Mouse (Mus musculus): ENCODE measurements at regions not wholly inside any gene's neighbourhood (a gene's known extent, or its start where the extent isn't known, plus 50 kb on each side); places are given as distances from the start of the nearest gene placed in this dataset.

DNA sequence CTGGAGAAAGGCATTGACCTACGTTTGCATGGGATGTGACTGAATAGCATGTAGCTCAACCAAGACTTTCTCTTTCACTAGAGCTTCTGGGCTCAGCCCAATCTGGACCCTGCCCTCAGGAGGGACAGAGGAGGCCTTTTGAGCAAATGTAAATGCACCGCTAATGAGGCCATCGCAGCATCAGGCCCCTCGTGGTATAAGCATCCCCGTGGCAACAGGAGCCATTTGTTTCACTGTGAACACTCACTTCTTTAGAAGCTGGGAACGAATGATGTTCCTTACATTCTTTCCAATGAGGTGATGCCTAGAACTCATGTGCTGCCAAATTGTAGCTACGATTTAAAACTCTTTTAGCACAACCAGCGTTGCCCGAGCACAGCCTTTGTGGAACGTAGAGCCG is 279.0 kb upstream of the Gjb5 start:
- no peak for DNase-seq (ENCODE audit: low read depth)

DNA sequence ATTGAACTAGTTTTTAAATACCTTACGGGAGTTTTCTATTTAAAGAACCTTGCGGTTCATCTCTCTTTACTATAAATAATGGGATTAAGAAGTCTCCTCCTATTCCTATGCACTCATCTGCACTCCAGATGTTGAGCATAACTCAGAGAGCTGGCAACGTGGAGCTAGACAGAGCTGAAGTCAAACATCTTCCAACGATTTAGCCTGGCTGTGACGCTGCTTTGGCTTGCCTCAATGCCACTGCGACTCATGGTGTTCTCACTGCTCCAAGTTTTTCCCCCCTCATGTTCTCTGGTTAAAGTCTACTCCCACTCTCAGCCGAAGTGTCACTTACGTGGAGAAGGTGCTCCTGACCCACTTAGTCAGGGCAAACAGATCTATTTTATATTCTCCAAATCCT is 277.3 kb upstream of the Gjb5 start:
- no peak for DNase-seq (ENCODE audit: low read depth)

DNA sequence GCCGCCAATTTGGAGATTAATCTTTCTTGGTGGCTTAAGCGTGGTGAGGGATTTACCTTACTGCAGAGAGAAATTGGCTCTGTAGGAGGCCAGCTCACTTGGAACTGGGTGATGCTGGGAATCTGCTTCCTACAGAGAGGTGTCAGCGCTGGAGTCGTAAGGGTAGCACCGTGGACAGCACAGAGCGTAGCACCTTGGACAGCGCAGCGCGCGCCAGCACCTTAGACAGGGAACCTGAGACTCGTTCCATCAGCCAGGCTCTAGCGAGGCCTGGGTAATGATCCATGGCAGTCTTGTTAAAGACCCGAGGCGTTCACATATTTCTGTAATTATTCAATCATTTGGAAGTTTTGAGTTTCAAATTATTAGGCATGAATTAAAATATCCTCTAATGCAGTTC is 261.9 kb upstream of the Gjb5 start:
- no peak for DNase-seq (ENCODE audit: low read depth)

DNA sequence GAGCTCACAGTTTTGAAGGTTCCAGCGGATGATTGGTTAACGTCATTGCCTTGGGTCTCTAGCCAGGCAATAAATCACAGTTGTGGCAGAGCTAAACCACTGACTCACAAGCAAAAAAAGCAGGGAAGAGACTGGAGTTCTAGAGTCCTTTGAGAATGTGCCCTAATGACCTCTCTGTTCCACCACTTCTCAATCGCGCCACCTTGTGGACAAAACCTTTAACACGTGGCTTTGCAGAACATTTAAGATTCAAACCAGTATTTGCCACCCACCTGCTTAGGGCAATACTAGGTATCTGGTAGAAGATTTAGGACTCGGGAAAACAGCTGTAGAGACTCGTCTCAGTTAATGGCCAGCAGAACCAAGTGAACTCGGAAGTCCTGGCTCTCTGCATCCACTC is 254.8 kb upstream of the Gjb5 start:
- no peak for DNase-seq (ENCODE audit: low read depth)

DNA sequence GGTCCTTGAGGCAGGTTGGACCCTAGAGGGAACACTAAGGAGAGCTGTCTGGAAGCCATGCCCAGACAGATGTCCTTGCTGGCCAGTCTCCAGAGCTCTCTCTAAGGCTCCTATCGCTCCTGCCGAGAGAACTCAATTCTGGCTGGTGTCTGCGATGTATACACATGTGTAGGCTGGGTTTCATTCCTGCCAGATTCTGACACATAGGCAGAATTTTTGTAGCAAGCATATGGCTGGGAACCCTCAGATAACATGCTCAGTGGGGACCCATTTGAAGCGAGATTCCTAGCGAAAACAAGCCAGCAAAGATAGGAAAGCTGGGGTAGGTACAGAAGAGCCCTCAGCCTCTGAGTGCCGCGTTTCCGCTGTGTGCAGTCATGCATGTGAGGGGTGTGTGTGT is 242.9 kb upstream of the Gjb5 start:
- no peak for DNase-seq (ENCODE audit: low read depth)

DNA sequence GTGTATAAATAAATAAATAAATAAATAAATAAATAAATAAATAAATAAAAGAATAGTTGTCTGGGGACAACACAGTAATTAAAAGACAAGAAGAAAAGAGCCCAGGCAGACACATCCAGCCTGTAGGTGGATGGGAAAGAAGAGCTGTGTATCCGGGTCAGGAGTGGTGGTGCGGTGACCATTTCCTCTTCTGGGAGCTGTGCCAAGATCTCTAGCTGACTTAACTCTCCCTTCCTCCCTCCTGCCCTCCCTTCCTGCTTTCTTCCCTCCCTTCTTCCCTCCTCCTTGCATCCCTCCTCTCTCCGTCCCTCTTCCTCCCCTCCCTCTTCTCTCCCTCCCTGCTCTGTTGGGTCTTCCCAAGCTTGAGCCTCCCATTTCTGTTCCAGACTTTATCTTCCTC is 240.6 kb upstream of the Gjb5 start:
- DNase-seq (ENCODE audit: low read depth): no peak

DNA sequence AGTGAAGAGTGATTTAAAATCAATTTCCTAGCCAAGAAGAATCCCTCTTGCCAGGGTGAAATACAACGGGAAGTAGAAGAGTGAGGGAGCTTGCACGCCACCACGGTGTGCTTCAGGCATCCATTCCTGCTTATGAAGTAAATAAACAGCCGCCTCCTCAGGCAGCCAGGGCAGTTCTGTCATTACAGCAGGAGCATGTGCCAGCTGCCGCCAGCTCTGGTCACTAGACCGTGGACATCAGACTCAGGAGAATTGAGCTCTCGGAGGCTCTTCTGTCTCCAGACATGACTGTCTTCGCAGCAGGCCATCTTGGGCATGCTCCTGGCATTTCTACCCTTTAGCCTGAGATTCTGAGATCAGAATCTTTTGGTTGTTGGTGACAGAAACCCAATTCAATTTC is 236.1 kb upstream of the Gjb5 start:
- no peak for DNase-seq (ENCODE audit: low read depth)

DNA sequence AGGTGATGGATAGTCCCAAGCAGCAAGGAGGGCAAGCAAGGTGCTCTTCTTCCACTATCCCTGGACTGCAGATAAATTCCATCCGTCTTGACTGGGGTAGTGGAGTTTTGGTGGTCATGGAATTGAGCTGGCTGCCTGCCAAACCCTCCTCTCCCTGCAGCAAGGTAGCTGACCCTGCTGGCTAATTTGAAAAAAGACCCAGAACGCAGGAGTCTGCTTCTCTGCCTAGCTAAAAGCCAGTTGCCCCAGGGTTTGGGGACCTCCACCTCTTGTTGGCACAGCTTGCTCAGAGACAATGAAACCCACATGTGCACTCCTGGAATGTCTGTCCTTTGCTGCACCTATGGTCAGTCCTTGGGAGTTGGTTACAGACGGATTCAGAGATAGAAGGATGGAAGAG is 233.6 kb upstream of the Gjb5 start:
- no peak for DNase-seq (ENCODE audit: low read depth)

DNA sequence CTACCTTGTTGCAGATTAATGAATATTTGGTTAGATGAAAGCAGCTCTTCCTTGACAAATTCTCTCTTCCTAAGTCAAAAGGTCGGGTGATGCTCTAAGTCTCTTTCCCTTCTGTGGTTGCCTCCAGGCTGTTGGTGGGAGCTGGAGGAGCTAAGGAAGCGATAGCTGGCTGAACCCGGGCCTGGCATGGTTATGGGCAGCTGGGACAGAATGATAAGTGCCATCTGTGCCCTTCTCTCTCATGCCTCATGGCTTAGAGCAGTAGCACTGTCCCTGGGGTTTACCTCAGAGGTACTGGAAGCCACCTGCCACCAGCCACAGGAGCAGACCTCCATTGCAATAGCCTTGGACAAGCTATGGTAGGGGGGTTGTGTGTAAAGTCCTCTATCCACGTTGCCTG is 228.8 kb upstream of the Gjb5 start:
- DNase-seq (ENCODE audit: low read depth): no peak

DNA sequence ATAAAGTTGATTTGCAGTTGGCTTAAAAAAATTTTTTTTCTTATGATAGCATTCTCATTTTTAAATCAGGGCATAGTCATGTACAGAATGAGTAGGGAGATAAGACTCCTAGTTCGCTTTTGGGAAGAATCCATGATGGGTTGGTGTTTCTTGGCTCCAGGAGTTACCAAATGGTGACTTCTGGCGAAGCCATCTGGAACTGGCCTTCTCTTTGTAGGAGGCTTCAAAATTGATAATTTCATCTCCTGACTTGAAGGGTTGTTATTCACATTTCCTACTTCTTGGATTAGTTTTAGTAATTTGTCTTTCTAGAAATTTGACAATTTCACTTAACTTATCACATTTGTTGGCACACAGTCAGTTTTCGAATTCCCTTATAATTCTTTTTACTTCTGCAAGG is 218.5 kb upstream of the Gjb5 start:
- DNase-seq (ENCODE audit: low read depth): no peak

DNA sequence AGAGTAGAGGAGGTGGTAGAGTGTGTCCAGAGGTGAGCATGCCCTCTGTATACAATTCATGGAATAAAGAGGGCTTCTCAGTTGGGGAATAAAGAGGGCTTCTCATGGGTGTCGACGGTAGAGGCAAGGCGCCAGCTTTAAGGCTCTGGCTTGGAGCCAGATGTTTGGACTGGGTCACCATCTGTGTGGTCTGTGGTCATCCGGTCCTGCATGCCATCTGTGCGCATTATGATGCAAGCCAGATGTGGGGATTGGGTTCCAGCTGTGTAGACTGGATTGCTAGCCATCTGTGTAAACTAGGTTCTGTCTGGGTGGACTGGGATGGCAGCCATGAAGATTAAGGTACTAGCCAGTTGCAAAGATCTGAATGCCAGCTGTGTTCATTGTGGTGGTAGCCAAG is 204.6 kb upstream of the Gjb5 start:
- no peak for DNase-seq (ENCODE audit: low read depth)

DNA sequence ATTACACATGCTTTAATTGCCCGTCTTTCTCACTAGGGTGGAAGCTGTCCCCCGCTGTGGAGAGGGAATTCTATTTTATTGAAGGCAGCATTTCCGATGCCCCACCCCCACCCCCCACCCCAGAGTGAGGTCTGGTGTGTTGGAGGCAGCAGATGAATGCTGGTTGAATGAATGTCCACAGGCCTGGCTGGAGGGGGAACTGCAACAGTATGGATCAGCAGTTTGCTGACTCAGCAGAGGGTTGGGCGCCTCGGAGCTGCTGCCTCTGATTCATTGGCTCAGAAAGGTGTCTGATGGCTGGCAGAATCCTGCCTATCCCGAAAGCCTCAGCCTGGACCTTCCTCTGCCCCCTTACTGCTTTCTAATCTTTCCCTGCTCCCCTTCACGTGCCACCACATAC is 200.6 kb upstream of the Gjb5 start:
- no peak for DNase-seq (ENCODE audit: low read depth)

DNA sequence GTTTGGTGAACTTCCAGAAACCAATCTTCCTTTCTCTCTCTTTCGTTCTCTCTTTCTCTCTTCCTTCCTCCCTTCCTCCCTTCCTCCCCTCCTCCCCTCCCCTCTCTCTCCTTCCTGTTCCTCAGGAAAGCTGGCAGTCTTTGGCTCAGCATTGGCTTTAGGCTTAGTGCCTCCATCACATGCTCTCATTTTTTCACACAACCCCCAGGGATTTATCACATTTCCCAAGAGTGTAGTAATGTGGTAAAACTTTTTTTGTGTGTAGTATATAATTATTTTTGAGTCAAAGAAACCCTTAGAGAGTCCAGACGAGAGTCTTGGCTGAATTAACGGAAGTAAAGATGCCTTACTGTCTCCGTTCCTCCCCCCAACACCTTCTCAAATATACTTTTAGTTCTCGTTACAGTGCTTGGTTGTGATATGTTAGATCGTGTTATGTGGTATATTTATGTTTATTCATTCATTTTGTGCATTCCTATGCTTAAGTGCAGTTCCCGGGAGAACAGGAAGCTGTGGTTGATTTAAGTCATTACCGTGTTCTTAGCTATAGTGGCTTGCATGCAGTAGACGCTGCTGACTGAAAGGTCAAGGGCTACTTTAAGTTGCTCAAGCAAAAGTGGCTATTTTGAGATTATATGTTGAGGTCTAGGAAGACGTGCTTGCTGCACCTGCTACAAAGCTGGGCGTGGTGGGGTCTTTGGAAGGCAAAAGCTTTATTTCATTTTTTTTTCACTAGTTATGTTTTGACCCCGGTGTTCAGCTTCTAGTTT is 194.7 kb upstream of the Gjb5 start:
- no peak for DNase-seq (ENCODE audit: low read depth)

DNA sequence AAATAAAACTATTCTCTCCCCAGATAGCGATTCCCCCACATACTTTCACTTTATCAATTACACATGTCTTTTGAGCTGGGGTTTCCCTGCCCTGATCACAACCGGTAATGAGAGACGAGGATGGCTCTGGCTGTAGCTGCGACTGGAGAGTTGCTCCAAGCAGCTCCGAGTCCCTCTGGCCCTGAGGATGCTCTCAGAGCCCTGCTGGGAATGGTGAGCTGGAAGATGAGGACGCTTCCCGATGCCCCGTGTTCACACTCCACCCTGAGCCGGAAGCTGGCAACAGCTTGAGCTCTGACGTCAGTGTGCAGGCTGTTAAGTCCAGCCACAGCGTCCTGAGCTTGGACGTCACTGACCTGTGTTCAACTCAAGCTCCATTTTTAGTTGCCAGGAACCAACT is 191.6 kb upstream of the Gjb5 start:
- no peak for DNase-seq (ENCODE audit: low read depth)

DNA sequence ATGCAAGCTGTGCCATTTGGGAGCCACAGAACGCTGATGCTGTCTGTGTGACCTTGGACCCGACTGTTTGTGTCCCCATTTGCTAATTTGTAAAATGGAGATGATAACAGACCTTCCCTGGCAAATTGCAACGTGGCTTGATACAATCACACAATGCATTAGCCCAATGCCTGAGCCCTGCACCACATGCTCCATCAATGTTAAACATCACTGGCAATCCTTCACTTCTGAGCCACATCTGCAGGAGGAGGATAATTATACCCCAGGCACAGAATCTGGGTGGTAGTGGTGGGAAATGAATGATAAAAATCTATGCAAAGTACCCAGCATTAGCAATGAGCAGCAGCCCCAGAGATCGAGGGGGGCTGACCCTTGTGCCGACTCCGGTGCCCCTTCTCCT is 191.0 kb upstream of the Gjb5 start:
- DNase-seq (ENCODE audit: low read depth): no peak

DNA sequence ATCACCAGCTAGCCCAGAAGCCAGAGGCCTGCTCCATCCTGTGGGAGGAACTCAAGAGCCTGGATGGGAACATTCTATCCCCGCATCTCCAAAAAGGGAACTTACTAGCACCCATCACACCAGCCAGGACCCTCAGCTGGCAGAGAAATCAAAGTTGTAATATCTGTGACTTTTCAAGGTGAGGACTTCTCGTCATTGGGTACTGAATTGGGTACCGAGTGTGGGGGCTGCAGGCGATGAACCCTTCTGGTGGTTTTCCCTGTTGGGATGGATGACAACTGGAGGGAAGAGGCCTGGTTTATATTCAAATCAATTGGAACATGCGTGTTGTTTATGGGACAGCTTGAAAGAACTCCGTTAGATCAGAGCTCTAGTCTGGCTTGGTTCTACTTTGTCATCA is 187.1 kb upstream of the Gjb5 start:
- DNase-seq (ENCODE audit: low read depth): no peak

DNA sequence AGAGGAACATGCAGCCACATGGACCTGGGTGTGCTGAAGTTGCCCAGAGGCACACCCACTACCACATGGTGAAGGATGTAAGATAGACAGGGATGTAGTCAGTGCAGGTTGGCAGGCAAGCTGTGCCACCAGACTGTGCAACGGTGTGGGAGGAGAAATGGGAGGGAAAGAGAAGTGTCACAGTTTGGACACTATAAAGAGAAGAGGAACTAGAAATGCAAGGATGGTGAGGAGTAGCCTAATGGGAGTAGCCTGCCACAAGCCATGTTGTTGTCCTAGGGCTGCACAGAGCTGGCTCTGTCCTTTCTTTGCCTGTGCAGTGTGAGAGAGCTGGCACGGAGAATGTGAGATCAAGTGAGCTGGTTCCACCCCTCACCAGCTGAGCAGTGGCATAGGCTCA is 185.3 kb upstream of the Gjb5 start:
- DNase-seq (ENCODE audit: low read depth): no peak

DNA sequence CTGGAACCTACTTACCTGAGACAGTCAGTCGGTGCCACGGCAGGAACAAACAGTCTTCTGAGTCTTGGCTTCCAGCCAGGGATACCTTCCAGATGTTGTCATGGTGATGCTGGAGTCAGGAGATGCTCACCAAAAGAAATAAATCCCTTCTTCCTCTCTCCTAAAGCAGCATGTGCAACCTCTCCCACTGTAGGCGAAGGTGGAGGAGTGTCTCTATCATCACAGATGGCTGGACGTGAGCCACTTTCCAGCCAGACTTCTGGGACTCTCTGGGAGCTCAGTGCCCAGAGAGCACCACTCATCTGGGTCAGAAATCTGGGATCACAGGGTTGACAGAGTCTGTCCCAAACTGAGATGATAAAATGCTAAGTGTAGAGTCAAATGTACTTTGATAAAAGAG is 184.8 kb upstream of the Gjb5 start:
- no peak for DNase-seq (ENCODE audit: low read depth)

DNA sequence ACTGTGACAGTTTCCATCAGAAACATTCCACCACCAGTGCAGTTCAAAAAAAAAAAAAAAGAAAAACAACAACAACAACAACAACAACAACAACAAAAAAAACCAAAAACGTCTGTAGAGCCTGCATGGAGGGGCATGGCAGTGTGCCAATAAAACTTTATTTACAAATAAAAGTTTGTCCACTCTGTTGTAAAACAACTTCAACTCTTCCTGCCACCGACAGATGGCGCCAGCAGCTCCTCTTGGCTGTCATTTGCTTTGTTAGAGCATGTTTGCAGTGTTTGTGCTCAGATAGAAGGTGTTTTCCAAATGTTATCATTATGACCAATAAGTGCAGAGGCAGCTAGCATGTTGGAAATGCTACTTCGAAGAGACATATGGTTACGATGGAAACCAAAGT is 179.0 kb upstream of the Gjb5 start:
- no peak for DNase-seq (ENCODE audit: low read depth)

DNA sequence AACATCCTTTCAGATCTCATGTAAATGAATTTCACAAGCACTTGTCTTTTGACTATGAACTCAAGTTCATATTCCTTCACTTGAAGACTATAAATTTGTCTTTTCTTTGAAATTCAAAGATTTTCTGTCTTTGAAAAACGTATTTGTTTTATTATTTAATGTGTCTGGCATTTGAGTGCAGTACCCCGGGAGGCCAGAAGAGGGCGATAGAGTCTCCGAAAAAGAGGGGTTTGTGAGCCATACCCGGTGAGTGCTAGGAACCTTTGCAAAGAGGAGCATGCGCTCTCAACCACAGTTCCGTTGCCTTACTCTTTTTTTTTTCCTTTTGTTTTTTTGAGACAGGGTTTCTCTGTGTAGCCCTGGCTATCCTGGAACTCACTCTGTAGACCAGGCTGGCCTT is 177.6 kb upstream of the Gjb5 start:
- DNase-seq (ENCODE audit: low read depth): no peak

DNA sequence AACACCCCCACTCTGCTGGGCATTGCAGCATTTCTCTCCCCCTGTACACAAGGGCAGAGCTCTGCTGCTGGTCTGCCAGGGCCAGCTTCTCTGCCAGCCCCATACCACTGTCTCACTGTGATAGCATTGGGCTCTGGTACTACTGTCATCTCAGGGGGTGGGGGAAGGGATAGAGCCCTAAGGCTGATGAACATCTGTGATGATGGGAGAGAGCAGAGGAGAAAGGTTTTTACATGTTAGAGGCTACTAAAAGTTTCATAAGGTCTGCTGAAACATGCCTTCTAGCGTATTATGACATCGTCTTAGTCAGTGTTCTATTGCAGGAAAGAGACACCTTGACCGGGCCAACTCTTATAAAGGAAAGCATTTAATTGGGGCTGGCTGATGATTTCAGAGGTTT is 176.4 kb upstream of the Gjb5 start:
- DNase-seq (ENCODE audit: low read depth): no peak

DNA sequence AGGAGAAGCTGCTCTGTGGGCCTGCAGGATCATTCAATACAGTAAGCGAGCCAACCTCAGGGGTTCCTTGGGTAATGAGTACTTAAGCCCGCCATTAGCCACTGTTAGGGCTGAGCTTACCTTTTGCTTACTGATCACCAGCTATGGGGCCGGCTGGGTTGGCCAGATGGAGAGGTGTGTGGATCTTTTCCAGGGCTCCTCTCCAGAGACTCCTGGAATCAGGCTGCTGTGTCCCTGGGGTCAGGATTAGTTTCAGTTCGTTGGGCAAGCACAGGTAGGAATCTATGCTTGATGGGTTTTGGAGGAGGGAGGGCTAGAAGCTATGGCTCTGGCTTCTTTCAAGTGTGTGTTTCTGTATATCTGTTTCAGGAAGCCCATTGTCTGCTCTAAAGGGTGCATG is 175.7 kb upstream of the Gjb5 start:
- DNase-seq (ENCODE audit: low read depth): no peak

DNA sequence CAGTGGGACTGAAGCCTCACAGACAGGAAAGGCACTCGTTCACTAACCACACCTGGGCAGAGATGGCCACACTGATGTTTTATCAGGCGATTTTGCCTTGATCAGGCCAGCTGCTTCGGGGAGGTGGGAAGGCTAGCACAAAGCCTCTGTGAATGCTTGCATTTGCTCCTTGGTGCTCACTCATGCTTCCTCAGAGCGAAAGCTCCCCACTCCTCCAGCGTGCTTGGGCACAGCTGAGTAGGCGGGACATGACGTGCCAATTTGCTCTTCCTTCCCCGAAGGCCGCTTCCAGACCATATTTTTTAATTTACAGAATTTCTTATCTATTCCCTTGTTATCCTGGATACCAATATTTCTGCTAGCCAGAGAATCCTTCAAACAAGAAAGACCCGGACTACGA is 172.8 kb upstream of the Gjb5 start:
- no peak for DNase-seq (ENCODE audit: low read depth)

DNA sequence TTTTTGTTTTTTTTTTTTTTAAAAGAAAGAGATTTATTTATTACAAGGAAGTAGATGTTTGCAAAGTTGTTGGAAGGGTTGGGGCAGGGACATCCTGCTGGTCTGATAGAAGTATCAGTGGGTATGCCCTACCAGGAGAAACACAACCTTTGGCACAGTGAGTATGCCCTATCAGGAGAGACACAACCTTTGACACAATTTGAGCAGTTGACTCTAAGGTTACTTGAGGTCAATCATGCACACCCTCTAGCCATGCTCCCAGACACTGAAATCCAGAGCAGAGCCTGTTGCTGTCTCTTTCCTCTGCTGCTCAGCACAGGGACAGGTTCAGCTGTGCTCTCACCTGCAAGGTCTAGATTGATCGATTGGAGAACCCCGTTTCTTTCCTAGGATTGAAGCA is 164.2 kb upstream of the Gjb5 start:
- no peak for DNase-seq (ENCODE audit: low read depth)

DNA sequence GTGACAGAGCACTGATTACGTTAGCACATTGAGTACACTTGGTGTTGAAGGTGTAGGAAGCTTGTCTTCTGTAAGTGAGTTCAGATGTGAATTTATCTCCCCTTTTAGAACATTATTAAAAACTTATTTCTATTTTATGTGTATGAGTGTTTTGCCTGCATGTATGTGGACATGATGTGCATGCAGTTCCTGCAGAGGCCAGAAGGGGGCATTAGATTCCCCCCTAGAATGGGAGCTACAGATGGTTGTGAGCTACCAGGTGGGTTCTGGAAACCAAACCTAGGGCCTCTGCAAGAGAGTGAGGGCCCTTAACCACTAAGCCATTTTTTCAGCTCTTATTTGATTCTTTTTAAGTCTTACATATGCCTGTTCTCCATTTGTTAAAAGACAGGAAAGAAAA is 160.0 kb upstream of the Gjb5 start:
- DNase-seq (ENCODE audit: low read depth): no peak
